ENCODE assay signal across 9 mouse cellular contexts in genomic region chr7:25178787-25179605, GRCm38 (mm10). TPM values are rescaled to one million over a fixed set of nuclear protein-coding genes. Genes with fewer than 3 reads are reported as not detected.
DNase-seq lines count a peak whose midpoint lies in the region; ATAC-seq and TF ChIP-seq lines count a peak whose summit lies in the region.
"Had no signal": no experiment of that assay in that cellular context is flagged by ENCODE, and none has a peak within 500 bp of the region (broad histone marks: within the 10 kb centered on the region; RNA-seq: fewer than 3 reads in every experiment).

No protein-coding gene starts in this region.

- no peak for DNase-seq in lung, embryonic 14.5 days
- DNase-seq in lung, postnatal 25 days (ENCODE audit: low spot score), result no peak
- DNase-seq in cerebellum, adult 8-10 months, result peak; percentile 40
- peak; percentile 48 for DNase-seq in retina, embryonic 14.5 days (ENCODE audit: low spot score)
- DNase-seq in gastrocnemius, postnatal 36 days, result no peak

- peak; percentile 79 for ATAC-seq in lung, embryonic 14.5 days (ENCODE audit: insufficient read depth)
- peak; percentile 81 for ATAC-seq in forebrain, embryonic 15.5 days (replicated peaks)
- ATAC-seq in limb, embryonic 12.5 days (ENCODE audit: insufficient number of reproducible peaks, insufficient read depth, low FRiP score, low TSS enrichment, low read depth), result peak; percentile 49
- ATAC-seq in erythroid progenitor cell, adult 5-6 weeks (replicated peaks; ENCODE audit: low FRiP score, poor library complexity, severe bottlenecking), result no peak

- peak overlapping the region; percentile 25; the same call in 1 of the 2 replicates for H3K9ac ChIP-seq in lung, embryonic 14.5 days
- peak overlapping the region; percentile 75 for H3K9ac ChIP-seq in forebrain, embryonic 15.5 days (replicated peaks)
- H3K9ac ChIP-seq in limb, embryonic 12.5 days (replicated peaks), result peak overlapping the region; percentile 50; the same call in 1 of the 2 replicates

- intact Hi-C loops in gastrocnemius, postnatal 36 days (cut with DNase I), result no loop called here

- H3K4me3 ChIP-seq in lung, embryonic 14.5 days (ENCODE audit: low read depth, low read length), result peak overlapping the region; percentile 44
- peak overlapping the region; percentile 52 for H3K4me3 ChIP-seq in forebrain, embryonic 15.5 days
- H3K4me3 ChIP-seq in limb, embryonic 12.5 days (replicated peaks), result peak overlapping the region; percentile 57
- H3K4me3 ChIP-seq: erythroblast, embryonic 14.5 days had no signal

- H3K4me2 ChIP-seq in lung, embryonic 14.5 days, result peak overlapping the region; percentile 82
- peak overlapping the region; percentile 68 for H3K4me2 ChIP-seq in forebrain, embryonic 15.5 days (replicated peaks)
- H3K4me2 ChIP-seq in limb, embryonic 12.5 days, result peak overlapping the region; percentile 76

- peaks cover 84% of the 10 kb centered on the region for H3K27me3 ChIP-seq in lung, embryonic 14.5 days (ENCODE audit: insufficient read depth, low read length)
- peaks cover 28% of the 10 kb centered on the region for H3K27me3 ChIP-seq in forebrain, embryonic 15.5 days
- H3K27me3 ChIP-seq in limb, embryonic 12.5 days, result peaks cover 94% of the 10 kb centered on the region

- TF ChIP-seq CTCF in lung, embryonic 14.5 days (IDR thresholded peaks at IDR 0.05; ENCODE audit: low read depth), result no peak

- no peak overlapping the region for H3K27ac ChIP-seq in lung, embryonic 14.5 days (ENCODE audit: low read depth)
- peak overlapping the region; percentile 98 for H3K27ac ChIP-seq in forebrain, embryonic 15.5 days (replicated peaks)
- H3K27ac ChIP-seq in limb, embryonic 12.5 days, result no peak overlapping the region

- H3K36me3 ChIP-seq in lung, embryonic 14.5 days (ENCODE audit: insufficient read depth), result no peaks in the 10 kb centered on the region
- H3K36me3 ChIP-seq in forebrain, embryonic 15.5 days, result no peaks in the 10 kb centered on the region
- no peaks in the 10 kb centered on the region for H3K36me3 ChIP-seq in limb, embryonic 12.5 days

- no peaks in the 10 kb centered on the region for H3K9me3 ChIP-seq in lung, embryonic 14.5 days (ENCODE audit: low read depth, low read length)
- H3K9me3 ChIP-seq in forebrain, embryonic 15.5 days, result no peaks in the 10 kb centered on the region
- no peaks in the 10 kb centered on the region for H3K9me3 ChIP-seq in limb, embryonic 12.5 days

- no peaks in the 10 kb centered on the region for H3K4me1 ChIP-seq in lung, embryonic 14.5 days (ENCODE audit: insufficient read depth)
- peaks cover 50% of the 10 kb centered on the region for H3K4me1 ChIP-seq in forebrain, embryonic 15.5 days
- H3K4me1 ChIP-seq in limb, embryonic 12.5 days (replicated peaks), result peaks cover 27% of the 10 kb centered on the region

- 2% methylated on average over 55 of the region's 56 CpGs for WGBS in lung, embryonic 14.5 days
- under 1% methylated on average over 55 of the region's 56 CpGs for whole genome bisulfite sequencing in forebrain, embryonic 15.5 days
- 1% methylated on average over 53 of the region's 56 CpGs for WGBS in limb, embryonic 12.5 days

RNA-seq across cellular contexts. Expression of gene Pou2f2, which starts 0.5 kb away (rescaled TPM):
- polyA plus RNA-seq in lung, embryonic 14.5 days (2014; fragmentation: Nextera tagmentation; extraction: Ambion mirVana), result 0.28 and 0.42 TPM in 2 replicates
- polyA plus RNA-seq in forebrain, embryonic 15.5 days (2015; fragmentation: Nextera tagmentation; extraction: Ambion mirVana), result 17.4 and 17.5 TPM in 2 replicates
- 2.7 and 2.9 TPM in 2 replicates for polyA plus RNA-seq in limb, embryonic 12.5 days (2016; fragmentation: Nextera tagmentation; extraction: Ambion mirVana)
- under 1 TPM; 0.10 to 0.72 TPM for total RNA-seq in gastrocnemius, postnatal 36 days (2021)
- total RNA-seq in erythroid progenitor cell, adult 5-6 weeks (2015; ENCODE audit: low replicate concordance), result 4.2 and 6.1 TPM in 2 replicates
- total RNA-seq in erythroid progenitor cell, adult 5-6 weeks (2017; ENCODE audit: low replicate concordance), result 1.6 and 2.7 TPM in 2 replicates

RNA-seq across cellular contexts. Expression of gene Dedd2, which starts 41.4 kb away (rescaled TPM):
- polyA plus RNA-seq in lung, embryonic 14.5 days (2014; fragmentation: Nextera tagmentation; extraction: Ambion mirVana), result 5.2 and 6.7 TPM in 2 replicates
- polyA plus RNA-seq in forebrain, embryonic 15.5 days (2015; fragmentation: Nextera tagmentation; extraction: Ambion mirVana), result 17.7 and 18.0 TPM in 2 replicates
- polyA plus RNA-seq in limb, embryonic 12.5 days (2016; fragmentation: Nextera tagmentation; extraction: Ambion mirVana), result 12.2 and 13.6 TPM in 2 replicates
- total RNA-seq in gastrocnemius, postnatal 36 days (2021), result 10 to 100 TPM in 1 of 2 experiments, 1 to 10 TPM in 1; 8.4 to 10.7 TPM
- total RNA-seq in erythroid progenitor cell, adult 5-6 weeks (2015; ENCODE audit: low replicate concordance), result 29.9 and 31.4 TPM in 2 replicates
- 87.7 and 89.0 TPM in 2 replicates for total RNA-seq in erythroid progenitor cell, adult 5-6 weeks (2017; ENCODE audit: low replicate concordance)

RNA-seq across cellular contexts. Expression of gene Zfp526, which starts 42.2 kb away (rescaled TPM):
- polyA plus RNA-seq in lung, embryonic 14.5 days (2014; fragmentation: Nextera tagmentation; extraction: Ambion mirVana), result 3.5 and 3.8 TPM in 2 replicates
- 1.9 and 2.0 TPM in 2 replicates for polyA plus RNA-seq in forebrain, embryonic 15.5 days (2015; fragmentation: Nextera tagmentation; extraction: Ambion mirVana)
- 3.1 and 3.4 TPM in 2 replicates for polyA plus RNA-seq in limb, embryonic 12.5 days (2016; fragmentation: Nextera tagmentation; extraction: Ambion mirVana)
- 1 to 10 TPM; 4.1 to 5.5 TPM for total RNA-seq in gastrocnemius, postnatal 36 days (2021)
- 18.0 and 32.8 TPM in 2 replicates for total RNA-seq in erythroid progenitor cell, adult 5-6 weeks (2015; ENCODE audit: low replicate concordance)
- total RNA-seq in erythroid progenitor cell, adult 5-6 weeks (2017; ENCODE audit: low replicate concordance), result 27.6 and 29.6 TPM in 2 replicates

RNA-seq across cellular contexts. Expression of gene Gsk3a, which starts 58.7 kb away (rescaled TPM):
- 14.6 and 14.9 TPM in 2 replicates for polyA plus RNA-seq in lung, embryonic 14.5 days (2014; fragmentation: Nextera tagmentation; extraction: Ambion mirVana)
- polyA plus RNA-seq in forebrain, embryonic 15.5 days (2015; fragmentation: Nextera tagmentation; extraction: Ambion mirVana), result 16.2 and 17.4 TPM in 2 replicates
- polyA plus RNA-seq in limb, embryonic 12.5 days (2016; fragmentation: Nextera tagmentation; extraction: Ambion mirVana), result 16.9 and 19.4 TPM in 2 replicates
- 10 to 100 TPM; 64.0 to 69.6 TPM for total RNA-seq in gastrocnemius, postnatal 36 days (2021)
- 122 and 132 TPM in 2 replicates for total RNA-seq in erythroid progenitor cell, adult 5-6 weeks (2015; ENCODE audit: low replicate concordance)
- total RNA-seq in erythroid progenitor cell, adult 5-6 weeks (2017; ENCODE audit: low replicate concordance), result 53.0 and 74.3 TPM in 2 replicates

Comparison
In these comparisons a context has a peak if more than half of its experiments do, and no peak if none do; other contexts are left out.
1. DNase-seq: peak in cerebellum, adult 8-10 months (single experiment) and retina, embryonic 14.5 days (single experiment); none in lung, embryonic 14.5 days (single experiment), lung, postnatal 25 days (single experiment) and gastrocnemius, postnatal 36 days (0 of 2).
2. H3K9ac ChIP-seq: peak in every context shown above with its lines; median percentile 75 in forebrain, embryonic 15.5 days; 50 in limb, embryonic 12.5 days; 25 in lung, embryonic 14.5 days.
3. Peak in every context shown above with its lines, with median percentiles within 50 percentile points of each other: H3K4me2 ChIP-seq and H3K4me3 ChIP-seq.